Mouse (Mus musculus): ENCODE data around the gene Coq3. TPM values are rescaled to one million over a fixed set of nuclear protein-coding genes. Genes with fewer than 3 reads are reported as not detected.

Gene Coq3
- 12.3 and 13.4 TPM in 2 replicates for polyA plus RNA-seq (2015; fragmentation: Nextera tagmentation; extraction: Ambion mirVana)

GRCm38 (mm10) chr4:21879565-21880220 is at the start of gene Coq3:
Coq3 (plus strand) TSS chr4:21879673.
- Histone ChIP-seq H3K9me3 (no peaks in the 10 kb centered on the region), H3K27me3 (no peaks in the 10 kb centered on the region), H3K36me3 (peaks cover 11% of the 10 kb centered on the region), H3K27ac (replicated peaks) (peak within 1 kb of the TSS; percentile 95), H3K4me1 (replicated peaks) (peaks cover 9% of the 10 kb centered on the region), H3K4me3 (peak within 1 kb of the TSS; percentile 74), H3K4me2 (peak within 1 kb of the TSS; percentile 68), H3K9ac (peak within 1 kb of the TSS; percentile 85)
- ATAC-seq (ENCODE audit: low read depth): peak; percentile 95
- WGBS: under 1% methylated on average over 51 of the region's 51 CpGs

GRCm38 (mm10) chr4:21832844-21833243 is 46.6 kb upstream of the Coq3 start:
- H3K27ac ChIP-seq (replicated peaks): no peak overlapping the region
- WGBS: 96% methylated on average over 8 of the region's 8 CpGs
- peaks cover 27% of the 10 kb centered on the region for H3K36me3 ChIP-seq
- no peaks in the 10 kb centered on the region for H3K9me3 ChIP-seq
- no peak overlapping the region for H3K4me3 ChIP-seq
- H3K4me1 ChIP-seq (replicated peaks): no peaks in the 10 kb centered on the region
- H3K27me3 ChIP-seq: no peaks in the 10 kb centered on the region
- ATAC-seq (ENCODE audit: low read depth): no peak
- H3K9ac ChIP-seq: no peak overlapping the region
- H3K4me2 ChIP-seq: no peak overlapping the region

GRCm38 (mm10) chr4:21847481-21848286 is 31.8 kb upstream of the Coq3 start, which contains the start of gene Pnisr:
Pnisr (plus strand) TSS chr4:21847583.
- under 1% methylated on average over 50 of the region's 50 CpGs for WGBS
- Histone ChIP-seq H3K27me3 (no peaks in the 10 kb centered on the region), H3K4me1 (replicated peaks) (peaks cover 29% of the 10 kb centered on the region), H3K4me3 (peak within 1 kb of the TSS; percentile 82), H3K4me2 (peak within 1 kb of the TSS; percentile 58), H3K9me3 (no peaks in the 10 kb centered on the region), H3K9ac (peak within 1 kb of the TSS; percentile 92), H3K27ac (replicated peaks) (peak within 1 kb of the TSS; percentile 98), H3K36me3 (no peaks in the 10 kb centered on the region)
- ATAC-seq (ENCODE audit: low read depth): peak; percentile 98

GRCm38 (mm10) chr4:21848287-21848630 is 31.2 kb upstream of the Coq3 start:
- Histone ChIP-seq H3K4me2 (peak overlapping the region; percentile 58), H3K4me1 (replicated peaks) (peaks cover 29% of the 10 kb centered on the region), H3K9me3 (no peaks in the 10 kb centered on the region), H3K27ac (replicated peaks) (peak overlapping the region; percentile 98), H3K4me3 (peak overlapping the region; percentile 82), H3K36me3 (no peaks in the 10 kb centered on the region), H3K9ac (peak overlapping the region; percentile 92), H3K27me3 (no peaks in the 10 kb centered on the region)
- ATAC-seq (ENCODE audit: low read depth): peak; percentile 90
- under 1% methylated on average over 24 of the region's 24 CpGs for WGBS

- 74% methylated on average over 1 of the region's 1 CpGs for WGBS
- Histone ChIP-seq H3K4me1 (replicated peaks) (no peaks in the 10 kb centered on the region), H3K36me3 (peaks cover 64% of the 10 kb centered on the region), H3K4me2 (no peak overlapping the region), H3K27me3 (no peaks in the 10 kb centered on the region), H3K27ac (replicated peaks) (no peak overlapping the region), H3K9me3 (no peaks in the 10 kb centered on the region), H3K9ac (no peak overlapping the region), H3K4me3 (no peak overlapping the region)
- ATAC-seq (ENCODE audit: low read depth): no peak
Measured at GRCm38 (mm10) chr4:21857481-21857880, 22.0 kb upstream of the Coq3 start.

DNA sequence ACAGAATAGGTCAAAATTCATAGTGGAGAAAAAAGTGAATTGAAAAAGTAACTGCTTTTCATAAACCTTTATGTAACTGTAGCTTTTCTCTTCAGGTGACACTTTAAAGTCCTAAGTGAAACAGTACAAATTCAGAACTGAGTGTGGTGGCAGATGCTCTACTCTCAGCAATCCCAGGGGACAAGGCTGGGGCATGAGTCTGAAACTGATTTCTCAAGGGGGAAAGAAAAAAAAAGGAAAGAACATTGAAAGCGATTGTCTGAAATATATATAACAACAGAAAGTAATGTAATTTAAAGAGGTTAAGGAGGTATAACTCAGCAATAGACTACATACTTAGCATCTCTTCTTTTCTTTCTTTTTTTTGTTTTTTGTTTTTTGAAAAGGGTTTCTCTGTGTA is 14.2 kb upstream of the Coq3 start:
- H3K4me3 ChIP-seq: no peak overlapping the region

GRCm38 (mm10) chr4:21878776-21879175 is 697 bp upstream of the Coq3 start:
- Histone ChIP-seq H3K36me3 (peaks cover 18% of the 10 kb centered on the region), H3K4me3 (peak overlapping the region; percentile 74), H3K27me3 (no peaks in the 10 kb centered on the region), H3K9ac (peak overlapping the region; percentile 85; the same call in 1 of the 2 replicates), H3K4me1 (replicated peaks) (peaks cover 9% of the 10 kb centered on the region), H3K4me2 (peak overlapping the region; percentile 68), H3K27ac (replicated peaks) (peak overlapping the region; percentile 95; the same call in 1 of the 2 replicates), H3K9me3 (no peaks in the 10 kb centered on the region)
- 20% methylated on average over 6 of the region's 6 CpGs for WGBS
- ATAC-seq (ENCODE audit: low read depth): no peak

More for the DNA sequence above, 14.2 kb upstream of the Coq3 start:
- ATAC-seq (ENCODE audit: low read depth): no peak
- H3K27ac ChIP-seq (replicated peaks): no peak overlapping the region
- no peaks in the 10 kb centered on the region for H3K9me3 ChIP-seq
- no peak overlapping the region for H3K9ac ChIP-seq
- no peak overlapping the region for H3K4me2 ChIP-seq
- 96% methylated on average over 1 of the region's 1 CpGs for WGBS
- H3K27me3 ChIP-seq: no peaks in the 10 kb centered on the region
- H3K36me3 ChIP-seq: peaks cover 70% of the 10 kb centered on the region
- no peaks in the 10 kb centered on the region for H3K4me1 ChIP-seq (replicated peaks)

DNA sequence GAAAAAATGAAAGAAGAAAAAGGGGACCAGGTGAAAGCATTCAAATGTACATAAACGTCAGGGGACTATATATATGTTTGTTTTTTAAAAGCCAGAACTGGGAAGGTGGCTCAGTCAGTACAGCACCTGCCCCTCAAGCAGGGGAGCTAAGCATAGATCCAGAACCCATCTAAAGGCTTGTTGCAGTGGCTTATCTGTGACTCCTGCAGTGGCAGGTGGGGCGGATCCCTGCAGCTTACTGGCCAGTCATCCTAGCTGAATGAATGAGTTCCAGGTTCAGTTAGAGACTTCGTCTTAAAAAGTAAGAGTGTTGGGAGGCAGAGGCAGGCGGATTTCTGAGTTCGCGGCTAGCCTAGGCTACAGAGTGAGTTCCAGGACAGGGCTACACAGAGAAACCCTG is 3.3 kb downstream of the Coq3 start:
- no peaks in the 10 kb centered on the region for H3K36me3 ChIP-seq
- WGBS: 93% methylated on average over 6 of the region's 6 CpGs
- H3K27me3 ChIP-seq: no peaks in the 10 kb centered on the region
- H3K27ac ChIP-seq (replicated peaks): no peak overlapping the region
- no peak overlapping the region for H3K4me3 ChIP-seq
- no peaks in the 10 kb centered on the region for H3K9me3 ChIP-seq
- no peak overlapping the region for H3K4me2 ChIP-seq
- H3K9ac ChIP-seq: no peak overlapping the region
- no peak for ATAC-seq (ENCODE audit: low read depth)
- peaks cover 9% of the 10 kb centered on the region for H3K4me1 ChIP-seq (replicated peaks)

- Histone ChIP-seq H3K36me3 (no peaks in the 10 kb centered on the region), H3K9ac (no peak overlapping the region), H3K27ac (replicated peaks) (no peak overlapping the region), H3K4me3 (no peak overlapping the region), H3K4me1 (replicated peaks) (no peaks in the 10 kb centered on the region), H3K27me3 (no peaks in the 10 kb centered on the region), H3K9me3 (no peaks in the 10 kb centered on the region), H3K4me2 (no peak overlapping the region)
- no peak for ATAC-seq (ENCODE audit: low read depth)
- 86% methylated on average over 8 of the region's 8 CpGs for WGBS
Measured at GRCm38 (mm10) chr4:21885831-21886230, 6.4 kb downstream of the Coq3 start.

DNA sequence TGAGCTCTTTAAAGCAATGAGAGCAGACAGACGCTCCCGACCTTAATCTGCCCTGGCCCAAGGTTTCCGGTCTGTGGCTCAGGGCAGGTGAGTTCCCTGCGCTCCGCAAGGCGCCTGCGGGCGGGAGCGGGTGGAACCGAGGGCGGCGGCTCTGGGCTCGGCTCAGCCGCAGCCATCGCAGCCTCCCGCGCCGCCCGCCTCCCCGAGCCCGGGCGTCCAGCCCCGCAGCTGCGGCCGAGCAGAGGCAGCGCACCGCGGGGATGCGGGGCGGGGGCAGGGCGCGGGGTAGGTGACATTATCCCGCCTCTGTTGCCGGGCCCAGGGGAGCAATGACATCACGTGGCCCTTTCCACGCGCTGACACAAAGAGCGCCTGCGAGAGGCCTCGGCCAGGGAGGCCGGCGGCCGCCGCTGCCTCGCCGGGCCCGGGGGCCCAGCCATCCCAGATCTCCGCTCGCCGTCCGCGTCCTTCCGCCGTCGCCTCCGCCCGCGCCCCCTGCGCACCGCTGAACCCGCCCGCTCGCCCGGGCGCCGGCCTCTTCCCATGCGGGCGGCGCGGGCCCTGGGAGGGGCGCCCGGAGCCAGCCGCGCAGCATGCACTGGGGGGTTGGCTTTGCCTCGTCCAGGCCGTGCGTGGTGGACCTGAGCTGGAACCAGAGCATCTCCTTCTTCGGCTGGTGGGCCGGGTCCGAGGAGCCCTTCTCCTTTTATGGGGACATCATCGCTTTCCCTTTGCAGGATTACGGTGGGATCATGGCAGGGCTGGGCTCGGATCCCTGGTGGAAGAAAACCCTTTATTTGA is 51.7 kb downstream of the Coq3 start, which contains the start of gene Faxc:
TSS of gene Faxc (plus strand) at position 359 of the 801 bp plus-strand sequence.
- H3K9me3 ChIP-seq: no peaks in the 10 kb centered on the region
- peak; percentile 90 for ATAC-seq (ENCODE audit: low read depth)
- peak within 1 kb of the TSS; percentile 100 for H3K9ac ChIP-seq
- 1% methylated on average over 72 of the region's 83 CpGs for WGBS
- H3K36me3 ChIP-seq: peaks cover 4% of the 10 kb centered on the region; the same call in 1 of the 2 replicates
- peak within 1 kb of the TSS; percentile 86 for H3K4me3 ChIP-seq
- peak within 1 kb of the TSS; percentile 98 for H3K27ac ChIP-seq (replicated peaks)
- no peaks in the 10 kb centered on the region for H3K27me3 ChIP-seq
- peak within 1 kb of the TSS; percentile 75 for H3K4me2 ChIP-seq
- peaks cover 39% of the 10 kb centered on the region for H3K4me1 ChIP-seq (replicated peaks)

DNA sequence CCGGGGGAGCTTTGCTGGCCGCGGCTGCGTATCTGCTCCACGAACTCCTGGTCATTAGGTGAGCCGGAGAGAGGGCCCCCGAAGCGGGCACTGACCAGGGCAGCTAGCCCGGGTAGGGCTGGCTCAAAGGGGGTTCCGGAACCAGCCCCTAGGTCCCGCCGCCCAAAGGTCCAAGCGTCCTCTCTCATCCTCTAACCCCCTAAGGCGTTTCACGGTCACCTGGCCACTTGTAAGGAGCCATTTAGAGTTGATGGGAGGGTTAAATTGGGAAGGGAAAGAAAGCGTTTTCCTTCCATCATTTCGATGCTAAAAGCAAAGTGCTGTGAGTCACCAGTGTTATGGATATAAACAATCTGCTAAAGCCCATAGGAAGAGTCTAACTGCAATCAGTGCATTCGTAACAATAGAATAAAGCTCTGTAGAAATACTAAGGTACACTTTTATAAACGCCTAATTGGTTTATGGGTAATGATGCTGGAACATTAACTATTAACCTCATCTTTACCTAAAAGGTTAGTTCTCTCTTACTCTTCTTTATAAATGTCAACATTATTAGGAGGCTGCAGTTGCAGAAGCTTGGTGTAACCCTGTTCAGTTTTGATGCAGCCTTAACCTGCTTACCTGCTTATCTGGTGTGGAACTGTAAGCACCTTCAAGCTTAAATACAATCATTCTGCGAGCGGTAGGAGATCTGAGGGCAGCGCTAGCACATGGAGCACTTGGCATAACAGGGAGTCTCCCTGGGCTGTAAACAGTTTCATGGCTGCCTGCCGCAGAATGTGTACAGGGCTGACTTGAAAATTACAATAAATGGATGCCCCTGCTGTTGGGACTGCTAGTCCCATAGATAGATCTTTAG is 52.5 kb downstream of the Coq3 start:
- Histone ChIP-seq H3K36me3 (peaks cover 12% of the 10 kb centered on the region), H3K9me3 (no peaks in the 10 kb centered on the region), H3K27ac (replicated peaks) (peak overlapping the region; percentile 98), H3K4me2 (peak overlapping the region; percentile 75), H3K4me1 (replicated peaks) (peaks cover 39% of the 10 kb centered on the region), H3K4me3 (peak overlapping the region; percentile 86), H3K27me3 (no peaks in the 10 kb centered on the region), H3K9ac (peak overlapping the region; percentile 100)
- 6% methylated on average over 23 of the region's 23 CpGs for WGBS
- ATAC-seq (ENCODE audit: low read depth): peak; percentile 46

All from neural tube, embryonic 13.5 days (tissue).